Mouse (Mus musculus) fibroblast of lung, adult 2 months (primary cell): ENCODE measurements around the gene Nxpe4.
A peak's percentile ranks its signal among the peaks of the same experiment; 100 is the strongest.

ENCODE experiments used
- DNase-seq: peaks from one replicate; pipeline ENCODE4 v3.0.0-alpha.2; 2011; ENCODE audit warnings: low read depth

Nxpe4 gene

DNA sequence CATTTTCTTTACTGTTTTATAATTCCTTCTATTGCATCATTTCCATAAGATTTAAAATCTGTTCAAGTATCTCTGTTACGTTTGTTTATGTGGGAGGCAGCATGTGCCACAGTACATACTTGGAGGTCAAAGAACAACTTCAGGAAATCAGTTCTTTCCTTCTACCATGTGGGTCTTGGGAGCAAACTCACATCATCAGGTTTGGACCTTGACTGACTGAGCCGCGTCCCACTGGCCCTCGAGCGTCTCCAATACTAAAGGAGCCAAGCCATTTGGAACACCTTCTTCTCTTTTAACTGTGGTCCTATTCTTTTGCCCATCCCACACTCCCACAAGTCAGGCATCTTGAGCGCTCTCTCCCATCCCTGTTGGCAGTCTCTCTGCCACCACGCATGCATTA lies 167.8 kb downstream of the Nxpe4 start:
- DNase-seq, result no peak

DNA sequence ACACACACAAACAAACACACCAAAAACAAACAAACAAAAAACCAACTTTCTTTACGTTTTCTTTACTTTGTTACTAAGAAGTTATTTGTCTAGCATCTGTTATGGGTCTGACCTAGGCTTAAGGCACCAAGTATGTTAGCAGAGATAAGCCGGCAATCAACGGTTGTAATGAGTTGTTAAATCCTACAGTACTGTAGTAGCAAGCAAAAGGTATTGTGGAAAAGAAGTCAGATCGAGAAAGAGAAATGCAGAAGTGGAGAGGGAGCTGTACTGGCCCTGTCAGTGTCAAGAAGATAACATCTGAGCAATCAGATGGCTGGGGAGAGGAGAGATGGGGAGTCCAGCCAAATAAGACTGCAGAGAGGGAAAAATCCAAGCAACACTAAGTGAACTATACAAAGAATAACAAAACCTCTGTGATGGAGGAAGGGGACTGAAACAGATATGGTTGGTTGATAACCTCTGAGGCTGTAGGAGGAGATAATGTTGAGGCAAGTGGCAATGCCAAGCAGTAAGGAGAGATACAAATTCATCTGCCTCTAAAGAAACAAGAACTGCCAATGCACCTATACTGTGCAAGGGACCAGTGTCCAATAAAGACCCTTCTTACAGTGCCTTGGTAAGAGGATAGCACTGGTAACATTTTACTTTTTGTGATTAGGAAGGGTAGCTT lies 177.1 kb downstream of the Nxpe4 start:
- no peak for DNase-seq

DNA sequence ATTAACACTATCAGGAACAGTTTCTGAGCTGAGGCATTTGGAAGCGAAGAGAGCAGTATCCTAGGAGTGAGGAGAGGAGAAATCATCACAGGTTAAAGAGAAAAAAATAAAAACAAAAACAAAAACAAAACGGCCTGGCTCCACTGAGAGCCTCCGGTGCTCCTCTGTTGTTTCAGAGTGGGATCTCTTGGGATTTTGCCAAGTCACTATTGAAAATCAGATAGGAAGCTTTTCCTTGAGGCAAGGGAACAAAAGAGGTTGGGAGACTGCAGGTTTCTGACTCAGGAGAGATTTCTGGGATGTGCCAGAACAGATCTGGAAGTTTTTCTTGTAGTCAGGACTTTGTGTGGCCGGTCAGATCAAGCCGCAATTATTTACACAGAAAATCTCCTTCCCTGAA lies 177.7 kb downstream of the Nxpe4 start:
- no peak for DNase-seq

DNA sequence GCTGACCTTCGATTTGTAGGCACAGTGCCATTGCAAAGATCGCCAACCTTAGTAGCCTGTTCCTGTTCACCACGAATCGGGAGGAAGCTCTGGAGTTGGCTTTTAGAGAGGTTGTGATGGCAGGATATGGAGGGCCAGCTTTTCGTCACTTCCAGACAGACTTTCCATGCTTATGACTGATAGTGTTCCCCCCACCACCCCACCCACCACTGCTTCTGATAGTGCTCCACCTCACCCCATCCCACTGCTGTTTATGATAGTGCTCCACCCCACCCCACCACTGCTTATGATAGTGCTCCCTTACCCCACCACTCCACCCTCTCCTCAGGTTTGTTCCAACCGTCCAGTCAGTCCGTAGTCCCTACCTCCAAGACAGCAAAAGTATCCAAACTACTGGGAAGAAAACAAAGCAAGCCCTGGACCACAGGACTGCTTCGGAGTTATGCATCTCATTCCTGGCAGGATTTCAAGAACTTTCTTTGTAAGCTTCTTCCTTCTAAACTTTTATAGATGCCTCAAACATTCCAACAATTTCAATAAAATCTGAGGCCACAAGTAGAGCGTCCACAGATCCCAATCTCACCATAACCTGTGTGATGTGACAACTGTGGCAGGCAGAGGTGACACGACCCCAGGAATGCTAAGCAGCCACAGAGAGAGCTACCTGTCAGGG lies 179.0 kb downstream of the Nxpe4 start:
- DNase-seq, result no peak

DNA sequence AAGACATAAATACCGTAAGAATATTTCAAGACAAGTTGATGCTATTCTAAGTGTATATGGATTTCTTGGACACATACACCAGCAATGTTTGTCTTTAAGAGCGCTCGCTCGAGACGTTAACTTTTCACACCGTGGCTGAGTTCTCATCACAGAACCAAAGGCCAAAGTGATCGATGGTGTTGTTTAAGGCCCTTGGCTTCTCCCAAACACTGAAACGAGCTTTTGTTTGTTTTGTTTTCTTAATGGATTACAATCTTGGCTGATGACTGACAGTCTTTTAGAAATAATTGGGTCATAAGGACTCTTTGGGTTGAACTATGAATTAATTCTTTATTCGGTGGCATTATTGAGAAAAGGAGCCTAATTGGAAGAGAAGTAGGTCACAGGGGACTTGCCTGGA lies 183.6 kb downstream of the Nxpe4 start:
- DNase-seq, result no peak

DNA sequence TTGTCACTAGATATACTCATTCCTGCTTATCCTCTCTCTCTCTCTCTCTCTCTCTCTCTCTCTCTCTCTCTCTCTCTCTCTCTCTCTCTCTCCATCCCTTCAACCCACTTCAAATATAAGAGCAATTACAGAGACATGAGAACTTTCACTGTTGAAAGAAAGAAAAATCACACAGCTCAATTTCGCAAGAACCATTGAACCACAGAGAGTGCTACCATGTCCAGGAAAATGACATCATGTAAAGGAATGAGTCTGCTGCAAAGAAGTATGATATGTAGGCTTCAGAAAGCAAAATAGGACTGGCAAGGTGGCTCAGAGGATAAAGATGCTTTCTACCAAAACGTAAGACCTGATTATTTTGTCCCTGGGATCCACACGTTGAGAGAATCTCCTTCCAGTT lies 184.0 kb downstream of the Nxpe4 start:
- DNase-seq, result peak; percentile 46

DNA sequence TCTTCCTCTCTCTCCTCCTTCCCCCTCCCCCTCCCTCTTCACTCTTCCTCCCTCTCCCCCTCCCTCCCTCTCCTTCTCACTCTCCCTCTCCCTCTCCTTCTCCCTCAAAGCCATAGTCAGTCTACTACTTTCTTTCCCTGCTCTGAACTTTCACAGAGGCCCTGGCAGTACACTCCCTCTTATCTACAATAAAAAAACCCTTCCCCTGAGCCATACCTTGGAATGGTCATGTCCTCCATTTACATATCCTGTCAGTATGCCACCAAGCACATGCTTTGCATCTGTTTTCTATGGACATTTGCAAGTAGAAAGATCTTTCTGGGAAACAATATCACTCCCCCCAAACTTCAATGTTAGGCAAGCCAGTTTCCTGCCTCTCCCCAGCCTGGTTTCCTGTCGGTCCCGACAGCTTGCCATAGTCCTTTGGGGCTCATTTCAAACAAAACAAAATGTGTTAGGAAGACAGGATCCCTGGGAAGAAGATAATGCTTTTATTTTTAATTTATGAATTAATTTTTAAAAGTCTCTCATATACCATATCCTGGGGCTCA lies 191.4 kb downstream of the Nxpe4 start, which contains the start of gene Nxpe2:
Gene Nxpe2, minus strand, starts transcription at position 307 of the 551 bp plus-strand sequence.
- DNase-seq, result no peak

DNA sequence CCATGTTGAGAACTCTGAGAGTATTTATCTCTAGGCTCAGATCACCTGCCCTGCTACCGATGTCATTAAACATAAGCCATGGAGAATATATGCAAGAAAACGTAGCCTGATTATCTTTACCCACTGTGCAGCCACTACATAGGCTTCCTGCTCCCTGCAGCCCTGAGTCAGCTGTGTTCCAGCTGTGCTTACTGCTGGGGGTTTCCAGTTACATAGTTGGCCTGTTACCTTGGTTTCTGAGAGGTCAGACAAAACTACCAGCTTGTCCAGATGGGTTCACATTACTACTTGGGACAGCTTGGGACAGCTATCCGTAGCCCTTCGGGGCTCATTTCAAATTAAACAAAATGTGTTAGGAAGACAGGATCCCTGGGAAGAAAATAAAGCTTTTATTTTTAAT lies 192.3 kb downstream of the Nxpe4 start:
- no peak for DNase-seq

DNA sequence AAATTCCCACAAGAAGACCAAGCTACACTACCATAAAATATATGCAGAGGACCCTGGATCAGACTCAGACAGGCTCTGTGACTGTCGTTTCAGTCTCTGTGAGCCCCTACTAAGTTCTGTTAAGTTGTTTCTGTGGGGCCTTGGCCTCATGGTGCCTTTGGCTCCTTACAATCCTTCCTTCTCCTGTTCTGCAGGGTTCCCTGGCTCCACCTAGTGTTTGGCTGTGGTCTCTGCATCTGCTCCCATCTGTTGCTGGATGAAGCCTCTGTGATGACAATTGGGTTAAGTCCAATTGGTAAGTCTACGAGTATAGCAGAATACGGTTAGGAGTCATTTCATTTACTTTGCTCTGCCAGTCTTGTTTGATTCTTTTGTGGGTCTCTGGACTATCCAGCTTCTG lies 193.0 kb downstream of the Nxpe4 start:
- DNase-seq, result peak; percentile 34

DNA sequence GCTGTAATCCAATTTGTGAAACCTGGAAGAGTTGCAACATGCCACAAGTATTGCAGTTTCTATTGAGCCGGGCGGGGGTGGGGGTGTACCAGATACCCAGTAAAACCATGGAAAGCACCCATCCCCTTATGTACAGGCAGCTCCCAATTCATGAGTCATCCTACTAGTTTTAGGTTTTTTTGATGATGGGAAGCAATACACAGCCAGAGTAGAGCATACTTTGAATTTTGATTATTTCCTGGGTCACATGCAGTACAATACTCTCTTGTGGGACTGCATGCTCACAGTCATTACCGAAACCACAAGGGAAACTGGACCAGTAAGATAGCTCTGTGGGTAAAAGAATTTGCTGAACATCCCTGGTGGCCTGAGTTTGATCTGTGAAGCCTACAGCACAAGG lies 195.3 kb downstream of the Nxpe4 start:
- no peak for DNase-seq

DNA sequence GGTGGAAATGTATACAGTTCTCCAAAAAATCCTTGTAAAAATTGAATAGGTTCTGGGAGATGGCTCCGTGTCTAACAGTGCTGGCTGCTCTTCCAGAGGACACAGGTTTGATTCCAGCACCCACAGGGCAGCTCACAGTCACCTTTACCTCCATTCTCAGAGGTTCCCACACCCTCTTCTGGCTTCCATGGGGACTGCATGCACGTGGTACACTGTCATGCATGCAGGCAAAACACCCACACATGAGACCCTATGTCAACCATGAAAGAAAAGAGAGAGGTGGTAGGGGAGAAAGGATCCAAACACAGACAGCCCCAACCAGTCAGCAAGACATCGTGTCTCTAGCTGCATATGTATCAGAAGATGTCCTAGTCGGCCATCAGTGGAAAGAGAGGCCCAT lies 199.0 kb downstream of the Nxpe4 start:
- DNase-seq, result no peak

DNA sequence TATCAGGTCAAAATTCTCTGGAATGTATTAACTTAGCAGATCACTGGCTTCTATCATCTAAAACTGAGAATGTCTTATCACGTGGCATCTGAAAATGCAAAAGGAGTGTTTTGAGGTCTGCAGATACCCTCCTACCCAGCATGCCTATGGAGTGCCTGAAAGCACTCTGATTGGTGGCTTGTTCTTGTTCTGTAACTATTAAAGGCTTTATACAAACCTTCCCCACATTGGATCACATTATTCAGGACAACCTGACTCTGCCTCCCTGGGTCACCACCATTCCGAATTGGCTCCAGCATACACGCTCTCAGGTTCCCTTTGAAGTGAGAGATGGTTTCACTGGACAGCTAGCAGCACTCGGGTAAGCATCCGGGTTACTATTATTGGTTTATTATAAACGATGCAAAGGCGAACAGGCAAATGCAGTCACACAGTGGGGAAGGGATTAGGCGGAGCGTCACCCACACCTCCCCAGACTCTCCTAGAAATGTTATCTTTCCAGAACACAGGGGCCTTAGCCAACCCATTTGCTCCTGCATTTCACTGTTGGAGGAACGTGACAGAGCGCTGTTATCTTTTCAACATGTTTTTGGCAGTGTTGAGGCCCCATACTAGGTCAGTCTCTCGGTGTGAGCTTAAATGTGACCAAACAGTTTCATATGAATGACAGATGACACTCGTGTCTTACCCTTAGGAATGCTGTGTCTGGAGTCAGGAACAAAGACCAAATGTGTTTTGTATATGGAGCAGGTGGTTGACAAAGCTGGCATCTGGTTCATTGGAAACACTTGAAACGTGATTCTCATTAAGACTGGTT lies 200.2 kb downstream of the Nxpe4 start:
- DNase-seq, result no peak

DNA sequence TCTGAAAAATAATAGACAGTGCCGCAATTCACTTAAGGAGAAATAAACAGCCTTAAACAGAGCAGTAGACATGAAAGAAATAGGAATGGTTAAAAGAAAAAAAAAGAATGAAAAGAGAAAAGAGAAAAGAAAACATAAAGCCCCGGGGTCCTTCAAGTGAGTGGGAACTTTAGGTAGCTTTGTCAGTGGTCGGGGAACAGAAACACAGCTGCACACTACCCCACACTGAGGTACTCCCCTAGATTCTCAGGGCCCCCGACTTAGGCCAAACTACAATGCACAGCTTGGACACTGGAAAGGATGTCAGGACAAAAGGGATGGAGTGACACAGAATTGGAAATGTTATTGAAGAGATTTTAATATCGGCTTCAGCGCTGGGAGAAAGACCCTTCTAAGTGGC lies 200.9 kb downstream of the Nxpe4 start:
- no peak for DNase-seq

DNA sequence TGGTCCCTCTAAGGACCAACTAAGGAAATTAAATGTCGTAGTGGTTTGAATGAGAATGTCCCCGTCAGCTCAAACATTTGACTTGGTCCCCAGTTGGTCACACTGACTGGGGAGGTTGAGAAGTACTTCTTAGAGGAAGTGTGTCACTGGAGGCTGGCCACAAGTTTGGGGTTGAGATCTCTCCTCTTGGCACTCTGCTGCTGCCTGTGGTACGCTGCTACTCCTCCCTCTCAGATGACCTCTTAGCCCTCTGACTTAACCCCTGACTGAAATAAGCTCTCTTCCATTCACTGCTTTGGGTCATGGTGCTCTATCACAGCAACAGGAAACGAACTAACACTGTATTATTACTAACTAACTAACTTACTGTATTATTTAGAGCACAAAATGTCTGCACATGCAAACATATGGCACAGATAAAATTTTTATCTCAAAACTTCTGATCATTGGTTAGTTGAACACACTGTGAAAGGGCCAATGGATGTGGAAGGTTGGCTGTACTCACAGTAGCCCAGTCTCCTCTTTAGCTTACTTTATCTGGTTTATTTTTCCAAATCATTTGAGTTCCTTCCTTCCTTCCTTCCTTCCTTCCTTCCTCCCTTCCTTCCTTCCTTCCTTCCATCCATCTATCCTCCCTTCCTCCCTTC lies 211.5 kb downstream of the Nxpe4 start:
- DNase-seq, result no peak

DNA sequence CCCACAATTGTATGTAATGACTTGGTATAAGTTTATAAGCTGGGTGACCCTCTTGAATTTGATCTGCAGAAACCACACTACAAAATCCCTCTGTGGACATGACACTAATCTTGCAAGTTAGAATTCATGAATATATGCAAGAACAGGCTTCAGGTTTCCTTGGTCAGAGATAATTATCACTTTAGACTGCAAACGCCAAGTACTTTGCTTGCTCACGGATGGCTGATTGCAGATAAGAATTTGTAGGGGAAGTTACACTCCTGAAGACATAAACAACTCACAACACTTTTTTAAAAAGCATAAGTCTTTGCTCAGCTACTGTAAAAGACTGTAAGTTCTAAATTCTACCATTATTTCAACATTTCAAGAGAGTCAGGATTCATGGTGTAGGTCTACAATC lies 212.5 kb downstream of the Nxpe4 start:
- no peak for DNase-seq

DNA sequence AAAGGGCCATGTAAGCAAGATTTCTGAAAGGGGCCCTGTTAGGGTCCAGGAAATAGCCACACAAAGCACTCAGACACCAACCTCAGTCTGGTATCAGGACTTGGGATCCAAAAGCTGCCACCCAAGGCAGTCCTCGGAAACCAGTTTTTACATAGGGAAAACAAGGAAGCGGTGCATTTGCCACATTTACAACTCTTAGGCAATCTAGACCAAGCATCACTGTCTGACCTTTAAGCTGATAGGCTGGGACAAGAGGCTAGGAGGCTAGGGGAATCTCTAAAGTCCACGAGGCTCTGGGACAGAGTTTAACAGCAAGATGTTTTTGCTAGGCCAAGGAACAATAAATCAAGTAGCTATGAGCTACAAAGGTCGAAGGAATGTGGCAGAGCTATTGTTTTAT lies 226.6 kb downstream of the Nxpe4 start:
- no peak for DNase-seq

DNA sequence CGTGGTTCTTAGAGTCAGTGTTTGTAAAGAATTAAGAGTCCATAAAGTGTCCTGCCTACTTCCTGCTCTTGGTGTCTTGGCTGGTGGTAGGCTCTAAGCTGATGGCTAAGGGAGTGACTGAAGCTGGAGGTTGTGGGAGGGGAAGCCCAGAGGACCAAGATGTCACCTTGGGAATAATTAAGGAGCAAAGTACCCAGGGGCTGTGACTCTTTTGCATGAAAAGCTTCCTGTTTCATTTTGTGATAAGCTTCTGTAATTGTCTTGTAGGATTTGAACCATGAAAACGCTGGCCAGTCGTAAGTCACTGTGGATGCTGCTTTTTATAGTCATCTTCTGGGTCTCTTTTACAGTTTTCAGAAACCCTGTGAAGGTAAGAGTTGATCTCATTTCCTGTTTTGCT lies 228.2 kb downstream of the Nxpe4 start:
- DNase-seq, result no peak

DNA sequence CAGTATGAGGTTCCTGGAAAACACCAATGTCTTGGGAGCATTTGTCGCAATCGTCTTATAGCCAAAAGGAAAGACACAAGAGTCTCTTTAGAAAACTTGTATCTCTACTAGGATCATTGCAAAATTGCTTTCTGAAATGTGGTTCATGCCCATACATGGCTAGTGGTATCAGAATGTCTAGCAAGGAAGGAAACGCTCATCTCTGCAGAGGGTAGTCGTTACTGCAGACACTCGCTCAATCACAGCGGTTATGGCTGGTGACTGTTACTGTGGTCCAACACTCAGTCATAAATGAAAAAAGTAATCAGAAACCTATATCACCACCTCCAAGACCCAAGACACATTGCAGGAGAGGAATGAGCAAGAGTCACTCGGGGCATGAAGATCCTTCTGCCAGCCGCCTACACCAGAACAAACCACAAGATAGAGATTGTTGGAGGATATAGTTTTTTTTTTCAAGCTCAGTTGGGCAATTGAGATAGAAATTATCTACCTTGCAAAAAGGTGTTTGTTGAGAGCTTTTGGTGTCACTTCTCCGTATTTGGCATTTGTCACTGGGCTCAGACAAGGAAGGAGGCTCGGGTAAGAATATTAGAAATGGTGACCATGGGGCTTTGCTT lies 241.9 kb downstream of the Nxpe4 start:
- no peak for DNase-seq

DNA sequence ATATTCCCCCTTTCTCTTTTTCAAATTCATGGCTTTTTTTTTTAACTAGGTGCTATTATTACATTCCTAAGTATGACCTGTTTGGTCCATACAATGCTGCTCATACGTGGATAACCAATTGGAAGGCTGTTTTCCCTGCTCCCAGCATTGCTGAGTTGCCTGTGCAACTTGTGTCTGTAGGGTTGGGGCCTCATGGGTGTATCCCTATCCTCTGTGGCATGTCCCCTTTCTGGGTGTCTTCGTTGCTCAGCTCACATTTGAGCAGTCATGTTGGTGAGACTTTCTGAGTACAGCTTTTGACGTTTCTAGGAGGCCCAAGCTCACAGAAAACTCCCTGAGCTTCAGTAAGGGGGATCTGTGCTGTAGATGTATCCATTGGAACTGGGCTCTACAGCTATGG lies 242.9 kb downstream of the Nxpe4 start:
- DNase-seq, result no peak

DNA sequence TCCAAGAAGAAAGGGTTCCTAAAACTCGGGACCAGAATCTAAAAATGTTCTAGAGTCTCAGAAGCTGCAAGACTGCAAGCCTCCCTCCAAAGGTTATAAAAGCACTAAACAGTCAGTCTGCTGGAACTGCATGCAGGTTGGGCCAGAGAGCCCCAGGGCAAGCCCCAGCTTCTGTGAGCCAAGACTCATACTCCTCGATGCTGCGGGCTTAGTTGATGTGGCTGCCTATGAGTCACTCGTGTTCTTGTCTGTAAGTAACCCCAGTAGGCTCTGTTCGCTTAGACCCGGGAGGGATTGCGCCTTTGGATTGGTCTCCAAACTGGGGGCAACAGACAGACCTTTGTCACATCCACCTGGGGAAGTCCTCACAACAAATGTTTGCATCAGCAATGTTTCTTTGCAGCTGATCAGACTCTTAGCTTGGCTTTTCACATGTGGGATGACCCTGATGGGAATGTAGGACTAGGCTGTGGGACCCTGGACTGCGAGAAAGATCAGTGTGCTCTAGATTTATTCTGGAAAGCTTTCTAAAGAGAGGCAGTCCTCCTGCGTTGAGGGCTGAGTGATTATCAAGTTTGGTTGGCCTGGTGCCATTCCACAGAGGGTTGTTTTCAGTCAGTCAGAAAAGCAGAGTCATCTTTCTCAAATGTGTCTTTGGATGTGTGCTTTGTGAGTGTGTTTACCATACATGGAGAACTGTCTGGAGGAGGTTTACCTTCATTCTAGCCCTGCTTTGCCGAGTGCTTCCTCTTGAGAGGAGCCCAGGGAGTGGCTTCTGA lies 245.9 kb downstream of the Nxpe4 start:
- DNase-seq, result peak; percentile 53
